Mouse (Mus musculus): ENCODE results near the gene Agfg2. TPM values are rescaled to one million over a fixed set of nuclear protein-coding genes. Genes with fewer than 3 reads are reported as not detected.
"Not testable (repeated sequence)": the region's sequence is repeated elsewhere in the genome, so short reads cannot be mapped to it uniquely, and the experiment has no call there.

Gene Agfg2
- polyA plus RNA-seq, 1 experiment from 2014 or later = 14.2 TPM

GRCm38 (mm10) chr5:137623937-137624530, 60.5 kb downstream of the Agfg2 start:
- H3K36me3 ChIP-seq (ENCODE audit: insufficient read depth, low read length) = no peaks in the 10 kb centered on the region
- H3K4me3 ChIP-seq (ENCODE audit: low read depth, low read length) = no peak overlapping the region
- 66% methylated on average over 11 of the region's 11 CpGs for WGBS
- H3K4me2 ChIP-seq (replicated peaks; ENCODE audit: low read depth, low read length) = no peak overlapping the region
- H3K27me3 ChIP-seq (replicated peaks; ENCODE audit: insufficient read depth, low read length) = no peaks in the 10 kb centered on the region
- H3K27ac ChIP-seq (ENCODE audit: low read length) = no peak overlapping the region
- no peak for DNase-seq (ENCODE audit: low spot score)
- TF ChIP-seq CTCF (IDR thresholded peaks at IDR 0.05) (no peak), EP300 (IDR thresholded peaks at IDR 0.05) (no peak)
- ATAC-seq = no peak
- H3K9me3 ChIP-seq (ENCODE audit: low read length) = no peaks in the 10 kb centered on the region
- no peak overlapping the region for H3K9ac ChIP-seq (replicated peaks; ENCODE audit: low read depth)
- H3K4me1 ChIP-seq (ENCODE audit: insufficient read depth, low read depth, low read length) = peaks cover 4% of the 10 kb centered on the region; the same call in 1 of the 2 replicates

GRCm38 (mm10) chr5:137615347-137615746, 69.2 kb downstream of the Agfg2 start:
- Histone ChIP-seq H3K27me3 (replicated peaks; ENCODE audit: insufficient read depth, low read length) (no peaks in the 10 kb centered on the region), H3K4me2 (replicated peaks; ENCODE audit: low read depth, low read length) (no peak overlapping the region), H3K9me3 (ENCODE audit: low read length) (no peaks in the 10 kb centered on the region), H3K9ac (replicated peaks; ENCODE audit: low read depth) (no peak overlapping the region), H3K4me3 (ENCODE audit: low read depth, low read length) (no peak overlapping the region), H3K4me1 (ENCODE audit: insufficient read depth, low read depth, low read length) (peaks cover 14% of the 10 kb centered on the region; the same call in 1 of the 2 replicates), H3K27ac (ENCODE audit: low read length) (no peak overlapping the region), H3K36me3 (ENCODE audit: insufficient read depth, low read length) (no peaks in the 10 kb centered on the region)
- DNase-seq (ENCODE audit: low spot score) (peak; percentile 27), ATAC-seq (no peak)
- WGBS = 73% methylated on average over 7 of the region's 7 CpGs
- TF ChIP-seq CTCF (IDR thresholded peaks at IDR 0.05) (no peak), EP300 (IDR thresholded peaks at IDR 0.05) (no peak)

- WGBS = 73% methylated on average over 2 of the region's 2 CpGs
- not testable (repeated sequence) for ATAC-seq
Observed at GRCm38 (mm10) chr5:137614921-137615320, 69.6 kb downstream of the Agfg2 start.

GRCm38 (mm10) chr5:137613550-137613949, 71.0 kb downstream of the Agfg2 start, which contains the start of gene Pcolce:
Gene Pcolce, minus strand, starts transcription at chr5:137613784.
- Histone ChIP-seq H3K27ac (ENCODE audit: low read length) (0 out of 2 replicates have a peak within 1 kb of the TSS, but pooled peaks have one; percentile 43), H3K4me1 (ENCODE audit: insufficient read depth, low read depth, low read length) (peaks cover 24% of the 10 kb centered on the region; the same call in 1 of the 2 replicates), H3K9me3 (ENCODE audit: low read length) (no peaks in the 10 kb centered on the region), H3K36me3 (ENCODE audit: insufficient read depth, low read length) (no peaks in the 10 kb centered on the region), H3K4me2 (replicated peaks; ENCODE audit: low read depth, low read length) (no peak within 1 kb of the TSS), H3K4me3 (ENCODE audit: low read depth, low read length) (no peak within 1 kb of the TSS), H3K27me3 (replicated peaks; ENCODE audit: insufficient read depth, low read length) (no peaks in the 10 kb centered on the region), H3K9ac (replicated peaks; ENCODE audit: low read depth) (no peak within 1 kb of the TSS)
- no peak for TF ChIP-seq CTCF (IDR thresholded peaks at IDR 0.05)
- TF ChIP-seq EP300 (IDR thresholded peaks at IDR 0.05) = no peak
- peak; percentile 66 for DNase-seq (ENCODE audit: low spot score)
- 45% methylated on average over 11 of the region's 11 CpGs for WGBS
- peak; percentile 50 for ATAC-seq

More at GRCm38 (mm10) chr5:137614921-137615320, 69.6 kb downstream of the Agfg2 start:
- not testable (repeated sequence) for H3K27ac ChIP-seq (ENCODE audit: low read length); DNase-seq (ENCODE audit: low spot score); H3K4me2 ChIP-seq (replicated peaks; ENCODE audit: low read depth, low read length); H3K9ac ChIP-seq (replicated peaks; ENCODE audit: low read depth); H3K27me3 ChIP-seq (replicated peaks; ENCODE audit: insufficient read depth, low read length); H3K9me3 ChIP-seq (ENCODE audit: low read length); H3K36me3 ChIP-seq (ENCODE audit: insufficient read depth, low read length); H3K4me3 ChIP-seq (ENCODE audit: low read depth, low read length)
- peak; percentile 10 for TF ChIP-seq CTCF (IDR thresholded peaks at IDR 0.05)
- peaks cover 18% of the 10 kb centered on the region; the same call in 1 of the 2 replicates for H3K4me1 ChIP-seq (ENCODE audit: insufficient read depth, low read depth, low read length)

GRCm38 (mm10) chr5:137613076-137613475, 71.5 kb downstream of the Agfg2 start:
- no peaks in the 10 kb centered on the region for H3K36me3 ChIP-seq (ENCODE audit: insufficient read depth, low read length)
- H3K4me2 ChIP-seq (replicated peaks; ENCODE audit: low read depth, low read length) = no peak overlapping the region
- peaks cover 24% of the 10 kb centered on the region; the same call in 1 of the 2 replicates for H3K4me1 ChIP-seq (ENCODE audit: insufficient read depth, low read depth, low read length)
- DNase-seq (ENCODE audit: low spot score) = no peak
- ATAC-seq = no peak
- 64% methylated on average over 5 of the region's 5 CpGs for WGBS
- no peak overlapping the region for H3K4me3 ChIP-seq (ENCODE audit: low read depth, low read length)
- H3K27me3 ChIP-seq (replicated peaks; ENCODE audit: insufficient read depth, low read length) = no peaks in the 10 kb centered on the region
- no peak for TF ChIP-seq EP300 (IDR thresholded peaks at IDR 0.05)
- no peak for TF ChIP-seq CTCF (IDR thresholded peaks at IDR 0.05)
- no peaks in the 10 kb centered on the region for H3K9me3 ChIP-seq (ENCODE audit: low read length)
- H3K9ac ChIP-seq (replicated peaks; ENCODE audit: low read depth) = no peak overlapping the region
- no peak overlapping the region for H3K27ac ChIP-seq (ENCODE audit: low read length)

- Histone ChIP-seq H3K9me3 (ENCODE audit: low read length) (no peaks in the 10 kb centered on the region), H3K9ac (replicated peaks; ENCODE audit: low read depth) (no peak overlapping the region), H3K36me3 (ENCODE audit: insufficient read depth, low read length) (no peaks in the 10 kb centered on the region), H3K27me3 (replicated peaks; ENCODE audit: insufficient read depth, low read length) (no peaks in the 10 kb centered on the region), H3K4me3 (ENCODE audit: low read depth, low read length) (peak overlapping the region; percentile 20; the same call in 1 of the 2 replicates), H3K4me2 (replicated peaks; ENCODE audit: low read depth, low read length) (peak overlapping the region; percentile 42), H3K27ac (ENCODE audit: low read length) (peak overlapping the region; percentile 84), H3K4me1 (ENCODE audit: insufficient read depth, low read depth, low read length) (peaks cover 24% of the 10 kb centered on the region; the same call in 1 of the 2 replicates)
- ATAC-seq (peak; percentile 72), DNase-seq (ENCODE audit: low spot score) (peak; percentile 78)
- TF ChIP-seq CTCF (IDR thresholded peaks at IDR 0.05) = 0 out of 2 replicates have a peak, but pooled peaks have one; percentile 0
- no peak for TF ChIP-seq EP300 (IDR thresholded peaks at IDR 0.05)
- WGBS = 12% methylated on average over 6 of the region's 6 CpGs
Observed at GRCm38 (mm10) chr5:137611245-137611602, 73.3 kb downstream of the Agfg2 start.

Measured in lung, postnatal 0 days (tissue).